Mouse (Mus musculus) embryonic facial prominence, embryonic 12.5 days (tissue): ENCODE measurements around the gene Angptl7. TPM values are rescaled to one million over a fixed set of nuclear protein-coding genes. Genes with fewer than 3 reads are reported as not detected.

Source experiments
- ATAC-seq: fragments of 200-750 bp; cut with Nextera tagmentation; 2 replicates; pipeline ENCODE4 v1.8.0; 2017; ENCODE audit not compliant: insufficient number of reproducible peaks, insufficient read depth, low FRiP score, low TSS enrichment
- H3K27ac ChIP-seq: fragments of 300-500 bp; sonication (generic); 2 replicates; pipeline ENCODE4 v1.5.1; 2016; ENCODE audit warnings: mild to moderate bottlenecking
- H3K27me3 ChIP-seq: fragments of 300-500 bp; sonication (generic); 2 replicates; pipeline ENCODE4 v1.6.1; 2016; ENCODE audit warnings: mild to moderate bottlenecking, moderate library complexity
- H3K36me3 ChIP-seq: fragments of 300-500 bp; sonication (generic); 2 replicates; pipeline ENCODE4 v1.6.1; 2016; ENCODE audit warnings: mild to moderate bottlenecking
- H3K4me1 ChIP-seq: fragments of 300-500 bp; sonication (generic); 2 replicates; pipeline ENCODE4 v1.6.1; 2016
- H3K4me2 ChIP-seq: fragments of 300-500 bp; sonication (generic); replicated peaks from 2 replicates; pipeline ENCODE4 v1.6.1; 2016; ENCODE audit warnings: mild to moderate bottlenecking, moderate library complexity
- H3K4me3 ChIP-seq: fragments of 300-500 bp; sonication (generic); 2 replicates; pipeline ENCODE4 v1.5.1; 2016; ENCODE audit warnings: mild to moderate bottlenecking
- H3K9ac ChIP-seq: fragments of 300-500 bp; sonication (generic); 2 replicates; pipeline ENCODE4 v1.6.1; 2016; ENCODE audit warnings: mild to moderate bottlenecking, moderate library complexity
- H3K9me3 ChIP-seq: fragments of 300-500 bp; sonication (generic); 2 replicates; pipeline ENCODE4 v1.6.1; 2016; ENCODE audit warnings: mild to moderate bottlenecking, moderate library complexity
- WGBS: fragments of 180-500 bp; shearing (Covaris S2); methylation state at CpG from one replicate; pipeline ENCODE4 v1.1.7; 2016; 5-methylcytosine and 5-hydroxymethylcytosine counted together
- polyA plus RNA-seq: library from polyadenylated mRNA; unstranded; fragments of >200 nt; fragmentation: Nextera tagmentation; extraction: Ambion mirVana; gene quantifications from 2 replicates; pipeline ENCODE4 v1.2.1, GENCODE M21; 2016

Gene Angptl7
- polyA plus RNA-seq, 1 experiment from 2014 or later, result 1.0 TPM

GRCm38 (mm10) chr4:148466511-148467079, 33.7 kb downstream of the Angptl7 start:
- ATAC-seq, result no peak
- Histone ChIP-seq H3K27ac (no peak overlapping the region), H3K4me3 (no peak overlapping the region), H3K4me2 (no peak overlapping the region), H3K9ac (no peak overlapping the region), H3K4me1 (no peaks in the 10 kb centered on the region), H3K9me3 (no peaks in the 10 kb centered on the region), H3K36me3 (peaks cover 92% of the 10 kb centered on the region), H3K27me3 (no peaks in the 10 kb centered on the region)
- WGBS, result 94% methylated on average over 5 of the region's 5 CpGs

- H3K36me3 ChIP-seq, result peaks cover 95% of the 10 kb centered on the region
- H3K4me1 ChIP-seq, result no peaks in the 10 kb centered on the region
- no peak overlapping the region for H3K4me2 ChIP-seq
- 94% methylated on average over 12 of the region's 12 CpGs for WGBS
- H3K9me3 ChIP-seq, result no peaks in the 10 kb centered on the region
- no peaks in the 10 kb centered on the region for H3K27me3 ChIP-seq
- ATAC-seq, result no peak
- H3K4me3 ChIP-seq, result no peak overlapping the region
- H3K27ac ChIP-seq, result no peak overlapping the region
- H3K9ac ChIP-seq, result no peak overlapping the region
Observed at GRCm38 (mm10) chr4:148464869-148465268, 35.4 kb downstream of the Angptl7 start.

- no peaks in the 10 kb centered on the region for H3K9me3 ChIP-seq
- H3K9ac ChIP-seq, result no peak overlapping the region
- H3K36me3 ChIP-seq, result peaks cover 96% of the 10 kb centered on the region
- 89% methylated on average over 12 of the region's 12 CpGs for WGBS
- no peak overlapping the region for H3K4me2 ChIP-seq
- H3K27me3 ChIP-seq, result no peaks in the 10 kb centered on the region
- ATAC-seq, result no peak
- H3K4me1 ChIP-seq, result no peaks in the 10 kb centered on the region
- H3K27ac ChIP-seq, result no peak overlapping the region
- H3K4me3 ChIP-seq, result no peak overlapping the region
Observed at GRCm38 (mm10) chr4:148464301-148464700, 36.0 kb downstream of the Angptl7 start.

- no peak overlapping the region for H3K4me2 ChIP-seq
- H3K9ac ChIP-seq, result no peak overlapping the region
- no peak for ATAC-seq
- H3K27ac ChIP-seq, result no peak overlapping the region
- H3K9me3 ChIP-seq, result no peaks in the 10 kb centered on the region
- WGBS, result 84% methylated on average over 14 of the region's 14 CpGs
- H3K36me3 ChIP-seq, result peaks cover 97% of the 10 kb centered on the region
- no peak overlapping the region for H3K4me3 ChIP-seq
- no peaks in the 10 kb centered on the region for H3K4me1 ChIP-seq
- no peaks in the 10 kb centered on the region for H3K27me3 ChIP-seq
Observed at GRCm38 (mm10) chr4:148463208-148463960, 36.9 kb downstream of the Angptl7 start.

- Histone ChIP-seq H3K36me3 (peaks cover 97% of the 10 kb centered on the region), H3K4me2 (no peak overlapping the region), H3K4me3 (no peak overlapping the region), H3K9ac (no peak overlapping the region), H3K9me3 (no peaks in the 10 kb centered on the region), H3K27ac (no peak overlapping the region), H3K27me3 (no peaks in the 10 kb centered on the region), H3K4me1 (no peaks in the 10 kb centered on the region)
- WGBS, result 91% methylated on average over 13 of the region's 13 CpGs
- no peak for ATAC-seq
Observed at GRCm38 (mm10) chr4:148462717-148463116, 37.5 kb downstream of the Angptl7 start.

GRCm38 (mm10) chr4:148461772-148462171, 38.5 kb downstream of the Angptl7 start:
- ATAC-seq, result no peak
- no peak overlapping the region for H3K4me3 ChIP-seq
- H3K9ac ChIP-seq, result no peak overlapping the region
- no peaks in the 10 kb centered on the region for H3K4me1 ChIP-seq
- H3K27me3 ChIP-seq, result no peaks in the 10 kb centered on the region
- peaks cover 97% of the 10 kb centered on the region for H3K36me3 ChIP-seq
- H3K9me3 ChIP-seq, result no peaks in the 10 kb centered on the region
- WGBS, result 82% methylated on average over 4 of the region's 4 CpGs
- H3K27ac ChIP-seq, result no peak overlapping the region
- H3K4me2 ChIP-seq, result no peak overlapping the region

- H3K36me3 ChIP-seq, result peaks cover 97% of the 10 kb centered on the region
Observed at GRCm38 (mm10) chr4:148460656-148461284, 39.5 kb downstream of the Angptl7 start.

GRCm38 (mm10) chr4:148455477-148456025, 44.7 kb downstream of the Angptl7 start:
- Histone ChIP-seq H3K4me2 (no peak overlapping the region), H3K36me3 (peaks cover 82% of the 10 kb centered on the region), H3K27ac (no peak overlapping the region), H3K9me3 (no peaks in the 10 kb centered on the region), H3K4me3 (no peak overlapping the region), H3K9ac (no peak overlapping the region), H3K27me3 (no peaks in the 10 kb centered on the region), H3K4me1 (no peaks in the 10 kb centered on the region)
- ATAC-seq, result no peak
- 95% methylated on average over 5 of the region's 5 CpGs for WGBS

More at GRCm38 (mm10) chr4:148460656-148461284, 39.5 kb downstream of the Angptl7 start:
- H3K27me3 ChIP-seq, result no peaks in the 10 kb centered on the region
- H3K4me2 ChIP-seq, result no peak overlapping the region
- H3K27ac ChIP-seq, result no peak overlapping the region
- no peak overlapping the region for H3K4me3 ChIP-seq
- H3K4me1 ChIP-seq, result no peaks in the 10 kb centered on the region
- no peak for ATAC-seq
- no peaks in the 10 kb centered on the region for H3K9me3 ChIP-seq
- H3K9ac ChIP-seq, result no peak overlapping the region
- WGBS, result 88% methylated on average over 12 of the region's 12 CpGs

GRCm38 (mm10) chr4:148453707-148454106, 46.6 kb downstream of the Angptl7 start:
- Histone ChIP-seq H3K36me3 (peaks cover 64% of the 10 kb centered on the region), H3K4me3 (no peak overlapping the region), H3K27me3 (no peaks in the 10 kb centered on the region), H3K4me2 (no peak overlapping the region), H3K27ac (no peak overlapping the region), H3K4me1 (peaks cover 8% of the 10 kb centered on the region), H3K9me3 (no peaks in the 10 kb centered on the region), H3K9ac (no peak overlapping the region)
- 91% methylated on average over 11 of the region's 11 CpGs for WGBS
- ATAC-seq, result no peak

- H3K27ac ChIP-seq, result peak overlapping the region; percentile 48; the same call in 1 of the 2 replicates
- peaks cover 18% of the 10 kb centered on the region for H3K36me3 ChIP-seq
- peaks cover 16% of the 10 kb centered on the region for H3K4me1 ChIP-seq
- H3K4me2 ChIP-seq, result peak overlapping the region; percentile 79
- H3K9ac ChIP-seq, result peak overlapping the region; percentile 86
- H3K4me3 ChIP-seq, result peak overlapping the region; percentile 88
- no peaks in the 10 kb centered on the region for H3K27me3 ChIP-seq
- under 1% methylated on average over 15 of the region's 15 CpGs for WGBS
- ATAC-seq, result no peak
- H3K9me3 ChIP-seq, result no peaks in the 10 kb centered on the region
Observed at GRCm38 (mm10) chr4:148448853-148449245, 51.4 kb downstream of the Angptl7 start.

GRCm38 (mm10) chr4:148448179-148448852, 51.9 kb downstream of the Angptl7 start, which contains the start of gene Mtor:
Mtor (plus strand) TSS chr4:148448611.
- Histone ChIP-seq H3K36me3 (peaks cover 13% of the 10 kb centered on the region), H3K9me3 (no peaks in the 10 kb centered on the region), H3K4me1 (peaks cover 21% of the 10 kb centered on the region), H3K9ac (peak within 1 kb of the TSS; percentile 86), H3K27me3 (no peaks in the 10 kb centered on the region), H3K4me3 (peak within 1 kb of the TSS; percentile 88), H3K4me2 (peak within 1 kb of the TSS; percentile 79), H3K27ac (peak within 1 kb of the TSS; percentile 48; the same call in 1 of the 2 replicates)
- peak; percentile 96 for ATAC-seq
- under 1% methylated on average over 55 of the region's 56 CpGs for WGBS
